ENCODE assay signal across 16 mouse cellular contexts in genomic region chr11:113209220-113209878, GRCm38 (mm10).
A peak's percentile ranks its signal among the peaks of the same experiment; 100 is the strongest.
DNase-seq lines count a peak whose midpoint lies in the region; ATAC-seq and TF ChIP-seq lines count a peak whose summit lies in the region.
"Had no signal": no experiment of that assay in that cellular context is flagged by ENCODE, and none has a peak within 500 bp of the region (broad histone marks: within the 10 kb centered on the region; RNA-seq: fewer than 3 reads in every experiment).

No protein-coding gene starts in this region.

- DNase-seq in adrenal gland, adult 2 months = peak; percentile 41
- no peak for DNase-seq in adrenal gland, postnatal 25 days
- DNase-seq in kidney, postnatal 0 days (ENCODE audit: low spot score) = no peak
- DNase-seq in kidney, postnatal 10 days = no peak
- DNase-seq in adrenal gland, postnatal 36 days = peak; percentile 34 to 49
- no peak for DNase-seq in midbrain, embryonic 14.5 days
- no peak for DNase-seq in spleen, adult 12 weeks (ENCODE audit: low spot score)
- DNase-seq: kidney, postnatal 4 days; layer of hippocampus, postnatal 36 days; left cerebral cortex, postnatal 4 days; thymus, adult 18-20 months had no signal

- no peak overlapping the region for H3K4me3 ChIP-seq in kidney, postnatal 0 days (replicated peaks; ENCODE audit: low read depth, low read length)
- peak overlapping the region; percentile 57; the same call in 1 of the 2 replicates for H3K4me3 ChIP-seq in small intestine, adult 2 months (ENCODE audit: low read depth, low read length)
- H3K4me3 ChIP-seq in midbrain, embryonic 14.5 days (replicated peaks; ENCODE audit: low read depth, low read length) = no peak overlapping the region
- H3K4me3 ChIP-seq: erythroblast, embryonic 14.5 days; heart, embryonic 15.5 days; liver, embryonic 12.5 days had no signal

- H3K4me1 ChIP-seq in kidney, postnatal 0 days (replicated peaks; ENCODE audit: insufficient read depth, low read length) = 0 out of 2 replicates have a peak, but pooled peaks cover 6% of the 10 kb centered on the region
- H3K4me1 ChIP-seq in small intestine, adult 2 months (ENCODE audit: control insufficient read depth, insufficient read depth, insufficient read length, low read length) = peaks cover 14% of the 10 kb centered on the region; the same call in 1 of the 2 replicates
- peaks cover 4% of the 10 kb centered on the region; the same call in 1 of the 2 replicates for H3K4me1 ChIP-seq in midbrain, embryonic 14.5 days (ENCODE audit: control insufficient read depth, insufficient read depth, low read length)
- H3K4me1 ChIP-seq: heart, embryonic 15.5 days; liver, embryonic 12.5 days had no signal

- H3K36me3 ChIP-seq in kidney, postnatal 0 days (ENCODE audit: insufficient read depth, low read length) = no peaks in the 10 kb centered on the region
- no peaks in the 10 kb centered on the region for H3K36me3 ChIP-seq in small intestine, adult 2 months (ENCODE audit: control insufficient read depth, insufficient read depth, low read length)
- no peaks in the 10 kb centered on the region for H3K36me3 ChIP-seq in midbrain, embryonic 14.5 days (ENCODE audit: control insufficient read depth, insufficient read depth, low read length)
- H3K36me3 ChIP-seq: heart, embryonic 15.5 days; liver, embryonic 12.5 days had no signal

- TF ChIP-seq CTCF in kidney, postnatal 0 days (IDR thresholded peaks at IDR 0.05; ENCODE audit: low read depth) = no peak
- no peak for TF ChIP-seq CTCF in small intestine, adult 2 months (IDR thresholded peaks at IDR 0.05; ENCODE audit: extremely low read depth, insufficient read length, insufficient replicate concordance, low read depth, low read length)

- no peak for ATAC-seq in kidney, postnatal 0 days (replicated peaks; ENCODE audit: low FRiP score, low read depth)
- no peak for ATAC-seq in midbrain, embryonic 14.5 days (ENCODE audit: low FRiP score, low TSS enrichment)
- ATAC-seq: liver, embryonic 12.5 days had no signal

- no peak overlapping the region for H3K4me2 ChIP-seq in kidney, postnatal 0 days (ENCODE audit: low read length)
- no peak overlapping the region for H3K4me2 ChIP-seq in midbrain, embryonic 14.5 days (ENCODE audit: low read length)
- H3K4me2 ChIP-seq: heart, embryonic 15.5 days; hindbrain, embryonic 14.5 days; liver, embryonic 12.5 days had no signal

- H3K9ac ChIP-seq in kidney, postnatal 0 days (ENCODE audit: low read depth, low read length) = no peak overlapping the region
- no peak overlapping the region for H3K9ac ChIP-seq in midbrain, embryonic 14.5 days (replicated peaks; ENCODE audit: low read length)
- H3K9ac ChIP-seq: heart, embryonic 15.5 days; hindbrain, embryonic 14.5 days; liver, embryonic 12.5 days had no signal

- TF ChIP-seq POLR2A in small intestine, adult 2 months (IDR thresholded peaks at IDR 0.05; ENCODE audit: low read depth, low read length) = no peak

- no peaks in the 10 kb centered on the region for H3K27me3 ChIP-seq in kidney, postnatal 0 days (ENCODE audit: insufficient read depth, low read length)
- no peaks in the 10 kb centered on the region for H3K27me3 ChIP-seq in small intestine, adult 2 months (ENCODE audit: control insufficient read depth, insufficient read depth, low read length)
- H3K27me3 ChIP-seq in midbrain, embryonic 14.5 days (ENCODE audit: control insufficient read depth, insufficient read depth, low read length) = peaks cover 62% of the 10 kb centered on the region
- H3K27me3 ChIP-seq: heart, embryonic 15.5 days; liver, embryonic 12.5 days had no signal

- 63% methylated on average over 16 of the region's 16 CpGs for WGBS in kidney, postnatal 0 days
- 25% methylated on average over 16 of the region's 16 CpGs for WGBS in small intestine, adult 2 months
- WGBS in midbrain, embryonic 14.5 days = 89% methylated on average over 16 of the region's 16 CpGs

- H3K9me3 ChIP-seq in kidney, postnatal 0 days (replicated peaks; ENCODE audit: low read length) = no peaks in the 10 kb centered on the region
- no peaks in the 10 kb centered on the region for H3K9me3 ChIP-seq in midbrain, embryonic 14.5 days (ENCODE audit: control insufficient read depth, low read length)
- H3K9me3 ChIP-seq: heart, embryonic 15.5 days; liver, embryonic 12.5 days had no signal

- H3K27ac ChIP-seq in kidney, postnatal 0 days = 0 out of 2 replicates have a peak overlapping the region, but pooled peaks have one; percentile 36
- H3K27ac ChIP-seq in small intestine, adult 2 months (ENCODE audit: insufficient read depth, low read depth, low read length) = peak overlapping the region; percentile 92
- no peak overlapping the region for H3K27ac ChIP-seq in midbrain, embryonic 14.5 days (replicated peaks; ENCODE audit: low read depth, low read length)
- H3K27ac ChIP-seq: heart, embryonic 15.5 days; hindbrain, embryonic 14.5 days; liver, embryonic 12.5 days had no signal

Comparison
In these comparisons a context has a peak if more than half of its experiments do, and no peak if none do; other contexts are left out.
1. DNase-seq: peak in adrenal gland, adult 2 months (single experiment) and adrenal gland, postnatal 36 days (2 of 2); none in adrenal gland, postnatal 25 days (single experiment), kidney, postnatal 0 days (single experiment), kidney, postnatal 10 days (single experiment), midbrain, embryonic 14.5 days (single experiment) and spleen, adult 12 weeks (single experiment).